Mouse (Mus musculus): Measurements from ENCODE around the gene Nme9.

DNA sequence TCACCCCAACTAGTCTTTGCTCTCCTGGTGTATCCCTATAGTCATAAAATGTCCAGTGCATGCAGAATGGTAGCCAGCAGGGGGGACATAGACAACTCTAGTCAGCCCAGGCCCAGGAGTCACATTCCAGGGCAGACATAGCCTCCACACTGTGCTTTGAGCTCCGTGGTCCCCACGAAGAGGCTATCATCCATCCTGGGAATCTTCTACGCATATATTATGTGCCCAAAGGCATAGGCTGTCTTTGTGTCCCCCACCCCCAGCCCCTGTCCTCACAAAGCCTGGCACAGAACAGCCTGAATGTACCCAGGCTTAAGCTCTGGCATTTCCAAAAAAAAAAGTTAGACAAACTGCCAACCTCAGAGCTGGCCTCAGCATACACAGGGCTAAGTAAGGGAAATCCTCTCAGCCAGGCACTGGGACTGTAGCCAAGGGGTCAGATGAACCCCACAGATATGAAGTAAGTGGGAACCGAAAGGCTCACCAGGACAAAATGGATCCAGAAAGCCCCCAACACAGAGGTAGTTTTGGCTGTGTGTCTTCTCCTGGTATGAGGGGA is 33.9 kb upstream of the Nme9 start:
- TF ChIP-seq CTCF (conservative IDR thresholded peaks at IDR 0.05; ENCODE audit: low read length) (no peak), POU5F1 (IDR thresholded peaks at IDR 0.05; ENCODE audit: borderline replicate concordance, low read length) (no peak), NANOG (IDR thresholded peaks at IDR 0.05; ENCODE audit: borderline replicate concordance, low read length) (no peak)
